Mouse (Mus musculus) limb, embryonic 14.5 days (tissue): Measurements from ENCODE around the gene Map6. TPM values are rescaled to one million over a fixed set of nuclear protein-coding genes. Genes with fewer than 3 reads are reported as not detected.

Experiments used
- ATAC-seq: fragments of 200-750 bp; cut with Nextera tagmentation; 2 replicates; pipeline ENCODE4 v1.8.0; 2017; ENCODE audit warnings: low read depth, moderate number of reproducible peaks, moderate TSS enrichment; ENCODE audit not compliant: low FRiP score
- DNase-seq: peaks from one replicate; pipeline ENCODE4 v3.0.0-alpha.2; 2015; ENCODE audit warnings: low spot score
- H3K27ac ChIP-seq: fragments of 300-500 bp; sonication (generic); replicated peaks from 2 replicates; pipeline ENCODE4 v1.5.1; 2014; ENCODE audit warnings: low read depth, mild to moderate bottlenecking, low read length, moderate library complexity, mixed read lengths
- H3K27me3 ChIP-seq: fragments of 300-500 bp; sonication (generic); 2 replicates; pipeline ENCODE4 v1.6.1; 2014; ENCODE audit warnings: low read length, mixed read lengths; ENCODE audit not compliant: control insufficient read depth, insufficient read depth
- H3K36me3 ChIP-seq: fragments of 300-500 bp; sonication (generic); 2 replicates; pipeline ENCODE4 v1.6.1; 2014; ENCODE audit warnings: mild to moderate bottlenecking, low read length, moderate library complexity, mixed read lengths; ENCODE audit not compliant: control insufficient read depth, insufficient read depth
- H3K4me1 ChIP-seq: fragments of 300-500 bp; sonication (generic); 2 replicates; pipeline ENCODE4 v1.6.1; 2014; ENCODE audit warnings: antibody characterized with exemption, low read length, mixed read lengths; ENCODE audit not compliant: control insufficient read depth, insufficient read depth
- H3K4me2 ChIP-seq: fragments of 300-500 bp; sonication (generic); replicated peaks from 2 replicates; pipeline ENCODE4 v1.6.1; 2014; ENCODE audit warnings: low read depth, mild to moderate bottlenecking, low read length, moderate library complexity; ENCODE audit not compliant: severe bottlenecking
- H3K4me3 ChIP-seq: fragments of 300-500 bp; sonication (generic); replicated peaks from 2 replicates; pipeline ENCODE4 v1.5.1; 2014; ENCODE audit warnings: low read length
- H3K9ac ChIP-seq: fragments of 300-500 bp; sonication (generic); 2 replicates; pipeline ENCODE4 v1.6.1; 2014; ENCODE audit warnings: mild to moderate bottlenecking, low read depth, low read length, moderate library complexity; ENCODE audit not compliant: severe bottlenecking
- H3K9me3 ChIP-seq: fragments of 300-500 bp; sonication (generic); 2 replicates; pipeline ENCODE4 v1.6.1; 2016; ENCODE audit warnings: low read length; ENCODE audit not compliant: control insufficient read depth
- POLR2A ChIP-seq: fragments of 200-500 bp; IDR thresholded peaks from 2 replicates; pipeline ENCODE4 v1.8.0; 2012; ENCODE audit warnings: inconsistent platforms, mild to moderate bottlenecking, moderate library complexity, borderline replicate concordance; ENCODE audit not compliant: insufficient read depth, insufficient read length; ENCODE audit errors: extremely low read depth
- WGBS: fragments of 180-500 bp; shearing (Covaris S2); extraction: QIAGEN DNeasy Blood & Tissue Kit; methylation state at CpG from one replicate; pipeline ENCODE4 v1.1.7; 2014; 5-methylcytosine and 5-hydroxymethylcytosine counted together
- polyA plus RNA-seq, 2 experiments: library from polyadenylated mRNA; depleted of rRNA in 1 of 2; stranded (reverse) in 1 of 2; unstranded in 1 of 2; fragments of >200 nt; fragmentation: Nextera tagmentation in 1 of 2; extraction: Ambion mirVana in 1 of 2; gene quantifications; 2 replicates each; pipeline versions ENCODE4 v1.2.1 to v1.2.3; 2012 to 2014

Map6 gene
- polyA plus RNA-seq, 2 experiments, result 3.5 to 6.3 TPM

- WGBS, result 80% methylated on average over 8 of the region's 8 CpGs
- H3K36me3 ChIP-seq, result peaks cover 53% of the 10 kb centered on the region
Observed at GRCm38 (mm10) chr7:99340736-99341135, 73.5 kb downstream of the Map6 start.

DNA sequence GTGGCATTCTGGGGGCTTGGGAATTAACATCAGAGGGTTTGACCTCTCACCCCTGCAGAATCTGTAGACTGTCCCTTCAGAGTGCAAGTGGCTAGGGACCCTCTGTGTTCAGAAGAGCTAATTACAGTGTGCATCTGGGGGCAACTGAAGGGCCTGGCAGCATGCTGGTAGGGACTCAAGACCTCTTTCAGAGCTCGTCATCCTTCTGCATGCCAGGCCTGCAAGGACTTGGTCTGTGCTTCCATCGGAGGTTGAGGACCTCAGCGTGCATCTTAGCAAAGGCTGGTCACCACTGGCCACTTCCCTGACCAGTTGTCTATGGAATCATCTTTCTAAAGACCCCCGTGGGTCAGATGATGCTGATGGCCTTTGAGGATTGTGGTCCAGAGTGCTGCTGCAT lies 76.3 kb downstream of the Map6 start:
- H3K4me2 ChIP-seq, result no peak overlapping the region
- H3K4me3 ChIP-seq, result no peak overlapping the region
- ATAC-seq (no peak), DNase-seq (no peak)
- no peak overlapping the region for H3K27ac ChIP-seq
- no peaks in the 10 kb centered on the region for H3K9me3 ChIP-seq
- 83% methylated on average over 4 of the region's 4 CpGs for WGBS
- H3K36me3 ChIP-seq, result peaks cover 82% of the 10 kb centered on the region
- H3K4me1 ChIP-seq, result no peaks in the 10 kb centered on the region
- H3K9ac ChIP-seq, result no peak overlapping the region
- H3K27me3 ChIP-seq, result no peaks in the 10 kb centered on the region
- no peak for TF ChIP-seq POLR2A

More at GRCm38 (mm10) chr7:99340736-99341135, 73.5 kb downstream of the Map6 start:
- Histone ChIP-seq H3K4me2 (no peak overlapping the region), H3K9me3 (no peaks in the 10 kb centered on the region), H3K4me1 (no peaks in the 10 kb centered on the region), H3K27ac (no peak overlapping the region), H3K27me3 (no peaks in the 10 kb centered on the region), H3K4me3 (no peak overlapping the region), H3K9ac (no peak overlapping the region)
- DNase-seq, result no peak
- ATAC-seq, result no peak
- TF ChIP-seq POLR2A, result no peak

- no peak overlapping the region for H3K9ac ChIP-seq
- no peaks in the 10 kb centered on the region for H3K9me3 ChIP-seq
- H3K36me3 ChIP-seq, result peaks cover 85% of the 10 kb centered on the region
- peaks cover 9% of the 10 kb centered on the region for H3K4me1 ChIP-seq
- H3K4me2 ChIP-seq, result no peak overlapping the region
- WGBS, result 95% methylated on average over 10 of the region's 10 CpGs
- ATAC-seq, result no peak
- H3K27ac ChIP-seq, result no peak overlapping the region
- H3K4me3 ChIP-seq, result no peak overlapping the region
- TF ChIP-seq POLR2A, result no peak
- H3K27me3 ChIP-seq, result no peaks in the 10 kb centered on the region
- DNase-seq, result no peak
Observed at GRCm38 (mm10) chr7:99347268-99347667, 80.0 kb downstream of the Map6 start.

DNA sequence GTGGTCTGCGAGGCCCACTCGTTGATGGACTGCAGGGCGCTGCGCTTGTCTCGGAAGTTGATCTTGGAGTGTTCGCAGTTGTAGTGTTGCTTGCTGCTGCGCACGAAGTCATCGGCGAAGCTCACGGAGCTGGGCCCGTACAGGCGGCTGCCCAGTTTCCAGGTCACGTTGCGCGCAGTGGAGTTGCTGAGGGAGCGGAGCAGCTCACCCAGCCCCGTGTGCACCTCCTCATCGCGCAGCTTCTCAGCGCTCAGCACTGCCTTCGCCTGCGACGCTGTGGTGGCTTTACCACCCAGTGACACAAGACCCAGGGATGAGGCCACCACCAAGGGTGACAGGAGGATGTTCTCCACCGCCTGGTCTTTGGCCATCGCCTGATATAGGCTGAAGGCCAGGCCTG lies 81.6 kb downstream of the Map6 start:
- H3K27ac ChIP-seq, result no peak overlapping the region
- H3K9ac ChIP-seq, result no peak overlapping the region; the same call in 1 of the 2 replicates
- no peak for ATAC-seq
- H3K9me3 ChIP-seq, result no peaks in the 10 kb centered on the region
- no peak for DNase-seq
- 95% methylated on average over 26 of the region's 26 CpGs for WGBS
- peaks cover 69% of the 10 kb centered on the region for H3K36me3 ChIP-seq
- H3K27me3 ChIP-seq, result no peaks in the 10 kb centered on the region
- TF ChIP-seq POLR2A, result no peak
- H3K4me1 ChIP-seq, result peaks cover 15% of the 10 kb centered on the region
- H3K4me2 ChIP-seq, result peak overlapping the region; percentile 87; the same call in 1 of the 2 replicates
- peak overlapping the region; percentile 0; the same call in 1 of the 2 replicates for H3K4me3 ChIP-seq

DNA sequence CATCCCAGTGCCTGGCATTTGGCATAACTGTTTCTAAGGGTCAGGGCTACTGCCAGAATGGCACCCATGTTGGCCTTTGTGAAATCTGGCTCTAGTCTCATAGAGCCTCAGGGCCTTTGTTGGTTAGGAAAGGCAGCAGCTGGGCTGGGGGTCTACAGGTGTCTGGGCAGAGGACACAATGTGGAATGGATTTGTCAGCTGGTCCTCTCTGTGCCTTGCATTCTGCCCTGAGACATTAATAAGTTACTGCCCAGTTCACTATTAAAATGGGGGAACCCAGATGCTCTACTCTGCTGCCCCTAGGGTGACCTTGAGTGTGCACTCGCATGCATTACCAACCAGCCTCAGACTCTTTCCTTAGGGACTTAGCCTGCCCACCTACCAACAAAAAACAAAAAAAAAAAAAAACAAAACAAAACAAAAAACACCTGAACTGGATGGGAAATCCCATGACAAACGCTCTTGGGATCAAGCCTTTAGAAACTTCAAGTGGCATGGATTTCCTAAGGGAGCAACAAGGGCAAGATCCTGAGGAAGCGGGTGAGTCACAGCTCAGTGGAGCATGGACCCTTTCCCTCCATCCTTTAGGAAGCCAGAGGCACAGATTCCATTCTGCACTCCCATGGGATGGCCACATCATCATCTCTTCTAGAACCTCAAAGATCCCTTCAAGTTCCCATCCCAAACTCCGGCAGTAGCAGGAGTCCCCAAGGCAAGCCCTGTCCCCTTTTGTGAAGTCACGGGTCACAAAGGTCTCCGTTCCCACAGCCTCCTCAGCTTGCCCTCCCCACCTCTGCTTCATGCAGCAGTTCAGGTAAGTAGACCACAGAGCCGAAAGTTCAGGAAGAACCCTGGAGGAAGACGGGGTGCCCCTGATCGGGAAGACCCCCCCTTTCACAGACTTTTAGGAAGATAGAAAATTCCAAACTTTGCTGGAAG lies 82.8 kb downstream of the Map6 start:
- WGBS, result 62% methylated on average over 9 of the region's 9 CpGs
- TF ChIP-seq POLR2A, result no peak
- Histone ChIP-seq H3K9me3 (no peaks in the 10 kb centered on the region), H3K4me2 (peak overlapping the region; percentile 87), H3K36me3 (peaks cover 57% of the 10 kb centered on the region), H3K4me3 (peak overlapping the region; percentile 88), H3K27ac (0 out of 2 replicates have a peak overlapping the region, but pooled peaks have one; percentile 93), H3K27me3 (no peaks in the 10 kb centered on the region), H3K9ac (peak overlapping the region; percentile 93), H3K4me1 (peaks cover 25% of the 10 kb centered on the region)
- no peak for ATAC-seq
- DNase-seq, result no peak
